Mouse (Mus musculus): ENCODE measurements around the gene Rab15. TPM values are rescaled to one million over a fixed set of nuclear protein-coding genes. Genes with fewer than 3 reads are reported as not detected.

The Rab15 gene
- polyA plus RNA-seq, 1 experiment from 2014 or later = 2.0 TPM

- WGBS = 64% methylated on average over 4 of the region's 4 CpGs
- no peak overlapping the region for H3K9ac ChIP-seq (ENCODE audit: low read length)
- no peak for ATAC-seq (ENCODE audit: insufficient number of reproducible peaks, insufficient read depth, low FRiP score, low read depth)
- H3K27me3 ChIP-seq (ENCODE audit: control insufficient read depth, insufficient read depth, low read length) = peaks cover 28% of the 10 kb centered on the region
- peaks cover 5 to 8% of the 10 kb centered on the region in 2 experiments; a peak in 2 of 4 replicates for H3K4me1 ChIP-seq (ENCODE audit: control insufficient read depth in 2 of 2, insufficient read depth in 2 of 2, low read length in 2 of 2)
- no peak overlapping the region for H3K27ac ChIP-seq (replicated peaks in 1 of 2; ENCODE audit: control insufficient read depth in 1 of 2, insufficient read depth in 1 of 2, low read depth in 2 of 2, low read length in 2 of 2)
- no peak overlapping the region for H3K4me2 ChIP-seq (ENCODE audit: low read length)
- H3K4me3 ChIP-seq (ENCODE audit: control insufficient read depth in 1 of 2, insufficient read depth in 1 of 2, low read depth in 1 of 2, low read length in 2 of 2) = no peak overlapping the region
- no peaks in the 10 kb centered on the region for H3K36me3 ChIP-seq (ENCODE audit: control insufficient read depth, insufficient read depth, low read length)
- no peaks in the 10 kb centered on the region for H3K9me3 ChIP-seq (ENCODE audit: control insufficient read depth, low read length)
Measured at GRCm38 (mm10) chr12:76818120-76818519, 4.6 kb downstream of the Rab15 start.

GRCm38 (mm10) chr12:76817176-76817575, 5.5 kb downstream of the Rab15 start:
- Histone ChIP-seq H3K36me3 (ENCODE audit: control insufficient read depth, insufficient read depth, low read length) (no peaks in the 10 kb centered on the region), H3K27ac (replicated peaks in 1 of 2; ENCODE audit: control insufficient read depth in 1 of 2, insufficient read depth in 1 of 2, low read depth in 2 of 2, low read length in 2 of 2) (no peak overlapping the region), H3K9me3 (ENCODE audit: control insufficient read depth, low read length) (no peaks in the 10 kb centered on the region), H3K4me3 (ENCODE audit: control insufficient read depth in 1 of 2, insufficient read depth in 1 of 2, low read depth in 1 of 2, low read length in 2 of 2) (no peak overlapping the region), H3K4me1 (ENCODE audit: control insufficient read depth in 2 of 2, insufficient read depth in 2 of 2, low read length in 2 of 2) (peaks cover 5% of the 10 kb centered on the region in 2 experiments; a peak in 1 of 4 replicates), H3K4me2 (ENCODE audit: low read length) (no peak overlapping the region), H3K9ac (ENCODE audit: low read length) (no peak overlapping the region), H3K27me3 (ENCODE audit: control insufficient read depth, insufficient read depth, low read length) (peaks cover 21% of the 10 kb centered on the region)
- 59% methylated on average over 4 of the region's 4 CpGs for WGBS
- ATAC-seq (ENCODE audit: insufficient number of reproducible peaks, insufficient read depth, low FRiP score, low read depth) = no peak

GRCm38 (mm10) chr12:76816720-76817119, 6.0 kb downstream of the Rab15 start:
- 51% methylated on average over 4 of the region's 4 CpGs for WGBS
- Histone ChIP-seq H3K4me2 (ENCODE audit: low read length) (no peak overlapping the region), H3K4me1 (ENCODE audit: control insufficient read depth in 2 of 2, insufficient read depth in 2 of 2, low read length in 2 of 2) (peaks cover 1 to 5% of the 10 kb centered on the region in 2 experiments; a peak in 1 of 4 replicates), H3K9me3 (ENCODE audit: control insufficient read depth, low read length) (no peaks in the 10 kb centered on the region), H3K27me3 (ENCODE audit: control insufficient read depth, insufficient read depth, low read length) (peaks cover 17% of the 10 kb centered on the region), H3K9ac (ENCODE audit: low read length) (no peak overlapping the region), H3K4me3 (ENCODE audit: control insufficient read depth in 1 of 2, insufficient read depth in 1 of 2, low read depth in 1 of 2, low read length in 2 of 2) (no peak overlapping the region), H3K36me3 (ENCODE audit: control insufficient read depth, insufficient read depth, low read length) (no peaks in the 10 kb centered on the region), H3K27ac (replicated peaks in 1 of 2; ENCODE audit: control insufficient read depth in 1 of 2, insufficient read depth in 1 of 2, low read depth in 2 of 2, low read length in 2 of 2) (no peak overlapping the region)
- no peak for ATAC-seq (ENCODE audit: insufficient number of reproducible peaks, insufficient read depth, low FRiP score, low read depth)

- Histone ChIP-seq H3K36me3 (ENCODE audit: control insufficient read depth, insufficient read depth, low read length) (no peaks in the 10 kb centered on the region), H3K4me1 (ENCODE audit: control insufficient read depth in 2 of 2, insufficient read depth in 2 of 2, low read length in 2 of 2) (peaks cover 0 to 2% of the 10 kb centered on the region in 2 experiments; a peak in 1 of 4 replicates), H3K9ac (ENCODE audit: low read length) (no peak overlapping the region), H3K9me3 (ENCODE audit: control insufficient read depth, low read length) (no peaks in the 10 kb centered on the region), H3K4me3 (ENCODE audit: control insufficient read depth in 1 of 2, insufficient read depth in 1 of 2, low read depth in 1 of 2, low read length in 2 of 2) (no peak overlapping the region), H3K4me2 (ENCODE audit: low read length) (no peak overlapping the region), H3K27me3 (ENCODE audit: control insufficient read depth, insufficient read depth, low read length) (no peaks in the 10 kb centered on the region), H3K27ac (replicated peaks in 1 of 2; ENCODE audit: control insufficient read depth in 1 of 2, insufficient read depth in 1 of 2, low read depth in 2 of 2, low read length in 2 of 2) (no peak overlapping the region)
- ATAC-seq (ENCODE audit: insufficient number of reproducible peaks, insufficient read depth, low FRiP score, low read depth) = no peak
- WGBS = 69% methylated on average over 2 of the region's 2 CpGs
Measured at GRCm38 (mm10) chr12:76814120-76814519, 8.6 kb downstream of the Rab15 start.

- H3K4me1 ChIP-seq (ENCODE audit: control insufficient read depth in 2 of 2, insufficient read depth in 2 of 2, low read length in 2 of 2) = peaks cover 0 to 2% of the 10 kb centered on the region in 2 experiments; a peak in 1 of 4 replicates
- H3K36me3 ChIP-seq (ENCODE audit: control insufficient read depth, insufficient read depth, low read length) = no peaks in the 10 kb centered on the region
- H3K4me3 ChIP-seq (ENCODE audit: control insufficient read depth in 1 of 2, insufficient read depth in 1 of 2, low read depth in 1 of 2, low read length in 2 of 2) = no peak overlapping the region
- no peak for ATAC-seq (ENCODE audit: insufficient number of reproducible peaks, insufficient read depth, low FRiP score, low read depth)
- H3K9me3 ChIP-seq (ENCODE audit: control insufficient read depth, low read length) = no peaks in the 10 kb centered on the region
- no peak overlapping the region for H3K27ac ChIP-seq (replicated peaks in 1 of 2; ENCODE audit: control insufficient read depth in 1 of 2, insufficient read depth in 1 of 2, low read depth in 2 of 2, low read length in 2 of 2)
- WGBS = 57% methylated on average over 10 of the region's 10 CpGs
- H3K4me2 ChIP-seq (ENCODE audit: low read length) = no peak overlapping the region
- H3K9ac ChIP-seq (ENCODE audit: low read length) = no peak overlapping the region
- H3K27me3 ChIP-seq (ENCODE audit: control insufficient read depth, insufficient read depth, low read length) = no peaks in the 10 kb centered on the region
Measured at GRCm38 (mm10) chr12:76813543-76813942, 9.2 kb downstream of the Rab15 start.

- H3K9ac ChIP-seq (ENCODE audit: low read length) = no peak overlapping the region
- no peak overlapping the region for H3K27ac ChIP-seq (replicated peaks in 1 of 2; ENCODE audit: control insufficient read depth in 1 of 2, insufficient read depth in 1 of 2, low read depth in 2 of 2, low read length in 2 of 2)
- no peaks in the 10 kb centered on the region for H3K27me3 ChIP-seq (ENCODE audit: control insufficient read depth, insufficient read depth, low read length)
- no peak overlapping the region for H3K4me2 ChIP-seq (ENCODE audit: low read length)
- no peak for ATAC-seq (ENCODE audit: insufficient number of reproducible peaks, insufficient read depth, low FRiP score, low read depth)
- no peaks in the 10 kb centered on the region for H3K36me3 ChIP-seq (ENCODE audit: control insufficient read depth, insufficient read depth, low read length)
- peaks cover 0 to 2% of the 10 kb centered on the region in 2 experiments; a peak in 1 of 4 replicates for H3K4me1 ChIP-seq (ENCODE audit: control insufficient read depth in 2 of 2, insufficient read depth in 2 of 2, low read length in 2 of 2)
- H3K4me3 ChIP-seq (ENCODE audit: control insufficient read depth in 1 of 2, insufficient read depth in 1 of 2, low read depth in 1 of 2, low read length in 2 of 2) = no peak overlapping the region
- no peaks in the 10 kb centered on the region for H3K9me3 ChIP-seq (ENCODE audit: control insufficient read depth, low read length)
- 86% methylated on average over 4 of the region's 4 CpGs for WGBS
Measured at GRCm38 (mm10) chr12:76811006-76811405, 11.7 kb downstream of the Rab15 start.

- Histone ChIP-seq H3K27ac (replicated peaks in 1 of 2; ENCODE audit: control insufficient read depth in 1 of 2, insufficient read depth in 1 of 2, low read depth in 2 of 2, low read length in 2 of 2) (no peak overlapping the region), H3K9me3 (ENCODE audit: control insufficient read depth, low read length) (no peaks in the 10 kb centered on the region), H3K4me1 (ENCODE audit: control insufficient read depth in 2 of 2, insufficient read depth in 2 of 2, low read length in 2 of 2) (peaks cover 0 to 2% of the 10 kb centered on the region in 2 experiments; a peak in 1 of 4 replicates), H3K4me3 (ENCODE audit: control insufficient read depth in 1 of 2, insufficient read depth in 1 of 2, low read depth in 1 of 2, low read length in 2 of 2) (no peak overlapping the region), H3K27me3 (ENCODE audit: control insufficient read depth, insufficient read depth, low read length) (no peaks in the 10 kb centered on the region), H3K4me2 (ENCODE audit: low read length) (no peak overlapping the region), H3K9ac (ENCODE audit: low read length) (no peak overlapping the region), H3K36me3 (ENCODE audit: control insufficient read depth, insufficient read depth, low read length) (no peaks in the 10 kb centered on the region)
- WGBS = 83% methylated on average over 5 of the region's 5 CpGs
- no peak for ATAC-seq (ENCODE audit: insufficient number of reproducible peaks, insufficient read depth, low FRiP score, low read depth)
Measured at GRCm38 (mm10) chr12:76810491-76810890, 12.2 kb downstream of the Rab15 start.

GRCm38 (mm10) chr12:76807796-76808195, 14.9 kb downstream of the Rab15 start:
- Histone ChIP-seq H3K4me1 (ENCODE audit: control insufficient read depth in 2 of 2, insufficient read depth in 2 of 2, low read length in 2 of 2) (peaks cover 5% of the 10 kb centered on the region in 2 experiments; a peak in 2 of 4 replicates), H3K27me3 (ENCODE audit: control insufficient read depth, insufficient read depth, low read length) (no peaks in the 10 kb centered on the region), H3K4me3 (ENCODE audit: control insufficient read depth in 1 of 2, insufficient read depth in 1 of 2, low read depth in 1 of 2, low read length in 2 of 2) (no peak overlapping the region), H3K9me3 (ENCODE audit: control insufficient read depth, low read length) (no peaks in the 10 kb centered on the region), H3K27ac (replicated peaks in 1 of 2; ENCODE audit: control insufficient read depth in 1 of 2, insufficient read depth in 1 of 2, low read depth in 2 of 2, low read length in 2 of 2) (no peak overlapping the region), H3K4me2 (ENCODE audit: low read length) (no peak overlapping the region), H3K36me3 (ENCODE audit: control insufficient read depth, insufficient read depth, low read length) (no peaks in the 10 kb centered on the region), H3K9ac (ENCODE audit: low read length) (no peak overlapping the region)
- 68% methylated on average over 10 of the region's 10 CpGs for WGBS
- no peak for ATAC-seq (ENCODE audit: insufficient number of reproducible peaks, insufficient read depth, low FRiP score, low read depth)

Measured in heart, embryonic 14.5 days (tissue).